Mouse (Mus musculus): ENCODE results near the gene Cdc20b. TPM values are rescaled to one million over a fixed set of nuclear protein-coding genes. Genes with fewer than 3 reads are reported as not detected.

Gene Cdc20b
- polyA plus RNA-seq, 1 experiment = 0.47 TPM

DNA sequence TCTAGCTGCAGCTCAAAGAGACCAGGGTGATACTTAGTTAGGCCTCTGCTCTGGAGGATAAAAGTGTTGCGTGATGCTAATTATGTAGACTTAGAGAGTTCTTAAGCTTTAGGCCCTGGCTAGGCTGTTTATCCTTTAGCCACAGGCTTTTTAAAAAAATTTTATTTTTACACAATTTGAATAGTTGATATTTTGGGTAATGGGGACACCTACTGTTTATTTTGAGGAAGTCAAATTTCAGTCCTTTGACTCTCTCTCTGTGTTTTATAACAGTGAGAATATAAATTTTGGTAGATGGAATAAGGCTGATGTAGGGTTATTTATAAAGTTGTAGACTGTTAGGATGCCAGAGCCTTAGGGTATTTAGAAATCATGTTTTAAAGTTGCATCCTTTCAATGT is 104.7 kb downstream of the Cdc20b start:
- H3K27me3 ChIP-seq (ENCODE audit: control insufficient read depth, insufficient read depth, low read length) = no peaks in the 10 kb centered on the region
- TF ChIP-seq CTCF (IDR thresholded peaks at IDR 0.05; ENCODE audit: borderline replicate concordance, control insufficient read depth, extremely low read depth, insufficient read depth, low read length, poor library complexity) (no peak), POLR2A (IDR thresholded peaks at IDR 0.05; ENCODE audit: control insufficient read depth, extremely low read depth, insufficient read depth, low read length, poor library complexity) (no peak)
- H3K4me3 ChIP-seq (ENCODE audit: control insufficient read depth, insufficient read depth, low read length) = no peak overlapping the region
- WGBS = 91% methylated on average over 1 of the region's 1 CpGs
- H3K36me3 ChIP-seq (ENCODE audit: control insufficient read depth, insufficient read depth, low read length) = no peaks in the 10 kb centered on the region
- no peaks in the 10 kb centered on the region; the same call in 1 of the 2 replicates for H3K4me1 ChIP-seq (replicated peaks; ENCODE audit: control insufficient read depth, insufficient read depth, low read length)
- DNase-seq = no peak
- H3K27ac ChIP-seq (ENCODE audit: control insufficient read depth, insufficient read depth, low read length) = no peak overlapping the region

Other genes starting within 250 kb of the Cdc20b start
- 10.4 and 13.5 TPM in 2 replicates for gene Plpp1, start 234.3 kb upstream of the Cdc20b start, polyA plus RNA-seq (2012; rRNA removed)
- 12.6 and 14.5 TPM in 2 replicates for gene Mtrex, start 107.7 kb upstream of the Cdc20b start, polyA plus RNA-seq (2012; rRNA removed)
- gene Dhx29, start 107.7 kb upstream of the Cdc20b start, polyA plus RNA-seq (2012; rRNA removed) = 4.8 and 5.2 TPM in 2 replicates
- 3.9 and 6.1 TPM in 2 replicates for gene Ccno, start 47.3 kb upstream of the Cdc20b start, polyA plus RNA-seq (2012; rRNA removed)
- gene Mcidas, start 41.3 kb upstream of the Cdc20b start, polyA plus RNA-seq (2012; rRNA removed) = 0.28 and 0.32 TPM in 2 replicates
- gene Gpx8, start 11.3 kb downstream of the Cdc20b start, polyA plus RNA-seq (2012; rRNA removed) = 1.3 and 1.9 TPM in 2 replicates
- 15.8 and 19.4 TPM in 2 replicates for gene Gzma, start 65.9 kb downstream of the Cdc20b start, polyA plus RNA-seq (2012; rRNA removed)
- 0.58 and 0.73 TPM in 2 replicates for gene Esm1, start 174.5 kb downstream of the Cdc20b start, polyA plus RNA-seq (2012; rRNA removed)
- gene Gzmk, start 190.8 kb downstream of the Cdc20b start, polyA plus RNA-seq (2012; rRNA removed) = 0.20 TPM in 1 of 2 replicates, not detected in the other

All from thymus, adult 2 months (tissue).